Mouse (Mus musculus): Measurements from ENCODE around the gene Psmc6. TPM values are rescaled to one million over a fixed set of nuclear protein-coding genes. Genes with fewer than 3 reads are reported as not detected.

The Psmc6 gene
- 247 TPM in 2 replicates for polyA plus RNA-seq (2014; fragmentation: Nextera tagmentation; extraction: Ambion mirVana)

DNA sequence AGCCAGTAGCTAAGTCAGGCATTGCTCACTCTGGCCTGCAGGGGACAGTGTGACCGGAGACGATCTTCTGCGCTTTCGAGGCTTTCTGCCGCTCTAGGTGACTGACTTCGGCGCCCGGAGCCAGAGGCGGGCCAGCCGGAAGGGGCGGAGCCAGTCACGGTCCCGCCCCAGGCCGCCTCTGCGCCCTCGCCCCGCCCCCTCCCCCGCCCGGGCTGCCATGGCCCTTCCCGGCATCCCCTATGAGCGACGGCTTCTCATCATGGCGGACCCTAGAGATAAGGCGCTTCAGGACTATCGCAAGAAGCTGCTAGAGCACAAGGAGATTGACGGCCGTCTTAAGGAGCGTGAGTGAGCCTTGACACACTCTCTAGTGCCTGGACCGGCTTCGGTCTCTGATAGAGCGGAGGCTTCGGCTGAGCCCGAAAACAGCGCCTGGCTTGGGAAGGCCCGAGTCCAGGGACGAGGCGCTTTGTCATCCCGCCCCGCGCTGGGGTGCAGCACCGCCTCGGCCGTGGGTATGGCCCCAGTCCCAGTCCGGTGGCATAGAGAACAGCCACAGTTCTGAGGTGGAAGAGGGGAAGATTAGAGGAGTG is at the start of gene Psmc6:
Psmc6 (plus strand) TSS at position 200 of the 593 bp plus-strand sequence.
- ATAC-seq (ENCODE audit: insufficient read depth, low FRiP score, low TSS enrichment) (peak; percentile 95), DNase-seq (ENCODE audit: low spot score) (peak; percentile 95)
- WGBS = under 1% methylated on average over 44 of the region's 44 CpGs
- Histone ChIP-seq H3K9me3 (ENCODE audit: control insufficient read depth, low read length) (no peaks in the 10 kb centered on the region), H3K36me3 (ENCODE audit: control insufficient read depth, insufficient read depth, low read length) (peaks cover 5% of the 10 kb centered on the region; the same call in 1 of the 2 replicates), H3K4me1 (ENCODE audit: control insufficient read depth, insufficient read depth, low read length) (no peaks in the 10 kb centered on the region; the same call in 1 of the 2 replicates), H3K27ac (ENCODE audit: low read depth, low read length) (peak within 1 kb of the TSS; percentile 85), H3K27me3 (ENCODE audit: control insufficient read depth, insufficient read depth, low read length) (no peaks in the 10 kb centered on the region), H3K4me2 (ENCODE audit: low read depth) (peak within 1 kb of the TSS; percentile 62), H3K9ac (ENCODE audit: low read length) (peak within 1 kb of the TSS; percentile 97), H3K4me3 (ENCODE audit: low read depth, low read length) (peak within 1 kb of the TSS; percentile 95)

DNA sequence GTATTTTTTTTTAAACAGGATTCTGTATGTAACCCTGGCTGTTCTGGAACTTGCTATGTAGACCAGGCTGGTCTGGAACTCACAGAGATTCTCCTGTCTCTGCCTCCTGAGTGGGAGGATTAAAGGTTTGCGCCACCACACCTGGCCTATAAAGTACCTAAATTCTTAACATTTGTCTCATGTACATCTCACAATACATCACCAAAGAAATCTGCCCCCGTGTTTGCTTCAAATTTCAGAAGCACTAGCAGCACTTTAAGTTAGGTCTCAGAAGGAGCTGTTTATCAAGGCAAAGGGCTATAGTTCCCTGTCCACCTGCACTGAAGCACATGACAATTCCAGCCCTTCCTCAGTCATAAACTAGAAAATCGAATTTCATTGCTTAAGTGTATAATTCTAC is 47.5 kb upstream of the Psmc6 start:
- Histone ChIP-seq H3K9ac (ENCODE audit: low read length) (no peak overlapping the region), H3K4me1 (ENCODE audit: control insufficient read depth, insufficient read depth, low read length) (no peaks in the 10 kb centered on the region), H3K36me3 (ENCODE audit: control insufficient read depth, insufficient read depth, low read length) (no peaks in the 10 kb centered on the region), H3K27me3 (ENCODE audit: control insufficient read depth, insufficient read depth, low read length) (no peaks in the 10 kb centered on the region), H3K4me3 (ENCODE audit: low read depth, low read length) (no peak overlapping the region), H3K4me2 (ENCODE audit: low read depth) (no peak overlapping the region), H3K9me3 (ENCODE audit: control insufficient read depth, low read length) (no peaks in the 10 kb centered on the region), H3K27ac (ENCODE audit: low read depth, low read length) (no peak overlapping the region)
- ATAC-seq (ENCODE audit: insufficient read depth, low FRiP score, low TSS enrichment) (no peak), DNase-seq (ENCODE audit: low spot score) (no peak)
- 88% methylated on average over 3 of the region's 3 CpGs for WGBS

DNA sequence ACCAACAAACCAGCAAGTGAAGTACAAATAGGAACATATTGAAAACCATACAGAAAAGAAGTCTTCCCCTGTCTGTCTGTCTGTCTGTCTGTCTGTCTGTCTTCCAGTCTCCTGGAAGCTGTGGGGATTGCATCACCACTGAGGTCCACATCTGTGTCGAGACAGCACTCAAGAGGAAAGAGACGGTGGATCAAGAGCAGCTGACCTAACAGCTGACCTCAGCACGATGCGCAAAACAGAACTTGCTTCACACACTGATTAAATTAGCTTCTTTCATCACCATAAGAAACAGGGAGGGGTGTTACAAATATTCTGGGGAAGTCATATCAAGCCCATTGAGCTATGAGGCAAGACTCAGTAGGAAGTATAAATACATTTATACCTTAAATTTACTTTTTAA is 38.0 kb upstream of the Psmc6 start:
- DNase-seq (ENCODE audit: low spot score) (no peak), ATAC-seq (ENCODE audit: insufficient read depth, low FRiP score, low TSS enrichment) (no peak)
- H3K36me3 ChIP-seq (ENCODE audit: control insufficient read depth, insufficient read depth, low read length) = no peaks in the 10 kb centered on the region
- H3K27ac ChIP-seq (ENCODE audit: low read depth, low read length) = no peak overlapping the region
- H3K9me3 ChIP-seq (ENCODE audit: control insufficient read depth, low read length) = no peaks in the 10 kb centered on the region
- H3K4me2 ChIP-seq (ENCODE audit: low read depth) = no peak overlapping the region
- H3K27me3 ChIP-seq (ENCODE audit: control insufficient read depth, insufficient read depth, low read length) = no peaks in the 10 kb centered on the region
- H3K4me3 ChIP-seq (ENCODE audit: low read depth, low read length) = no peak overlapping the region
- H3K4me1 ChIP-seq (ENCODE audit: control insufficient read depth, insufficient read depth, low read length) = no peaks in the 10 kb centered on the region
- WGBS = 85% methylated on average over 4 of the region's 4 CpGs
- no peak overlapping the region for H3K9ac ChIP-seq (ENCODE audit: low read length)

DNA sequence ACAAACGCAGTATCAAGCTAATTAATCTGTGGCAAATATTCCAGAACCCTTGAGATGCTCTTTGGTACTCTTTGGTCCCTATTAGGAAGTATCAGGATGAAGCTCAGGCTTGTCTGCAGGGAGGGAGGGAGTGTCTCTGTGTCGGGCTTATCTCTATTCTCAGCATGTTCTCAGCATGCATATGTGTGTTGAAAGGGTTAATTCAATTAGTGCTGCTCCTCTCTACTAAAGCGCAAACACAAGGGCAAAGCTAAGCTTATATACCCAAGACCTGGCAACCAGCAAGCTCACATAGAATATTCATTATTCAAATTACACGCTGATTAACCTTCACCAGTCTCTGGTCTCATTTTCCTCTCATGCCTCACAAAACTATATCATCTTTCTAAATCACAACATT is 25.6 kb upstream of the Psmc6 start:
- Histone ChIP-seq H3K9me3 (ENCODE audit: control insufficient read depth, low read length) (no peaks in the 10 kb centered on the region), H3K4me1 (ENCODE audit: control insufficient read depth, insufficient read depth, low read length) (no peaks in the 10 kb centered on the region), H3K36me3 (ENCODE audit: control insufficient read depth, insufficient read depth, low read length) (peaks cover 4% of the 10 kb centered on the region), H3K27me3 (ENCODE audit: control insufficient read depth, insufficient read depth, low read length) (no peaks in the 10 kb centered on the region), H3K27ac (ENCODE audit: low read depth, low read length) (no peak overlapping the region), H3K9ac (ENCODE audit: low read length) (no peak overlapping the region), H3K4me2 (ENCODE audit: low read depth) (no peak overlapping the region), H3K4me3 (ENCODE audit: low read depth, low read length) (no peak overlapping the region)
- WGBS = 71% methylated on average over 4 of the region's 4 CpGs
- ATAC-seq (ENCODE audit: insufficient read depth, low FRiP score, low TSS enrichment) (peak; percentile 58; the same call in 1 of the 2 replicates), DNase-seq (ENCODE audit: low spot score) (no peak)

DNA sequence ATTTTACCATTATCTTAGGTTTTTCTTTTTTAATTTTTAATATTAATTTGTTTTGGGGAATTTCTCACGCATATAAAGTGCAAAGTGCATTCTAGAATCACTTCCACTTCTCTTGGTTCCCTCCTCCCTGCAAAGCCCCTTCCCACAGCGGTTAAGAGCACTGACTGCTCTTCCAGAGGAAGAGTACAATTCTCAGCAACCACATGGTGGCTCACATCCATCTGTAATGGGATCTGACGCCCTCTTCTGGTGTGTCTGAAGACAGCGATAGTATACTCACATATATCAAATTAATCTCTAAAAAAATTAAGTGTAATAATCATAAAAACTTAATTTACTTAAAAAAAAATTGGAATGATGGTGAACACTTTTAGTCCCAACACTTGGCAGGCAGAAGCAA is 25.2 kb upstream of the Psmc6 start:
- no peak overlapping the region for H3K4me3 ChIP-seq (ENCODE audit: low read depth, low read length)
- H3K27ac ChIP-seq (ENCODE audit: low read depth, low read length) = no peak overlapping the region
- ATAC-seq (ENCODE audit: insufficient read depth, low FRiP score, low TSS enrichment) (0 out of 2 replicates have a peak, but pooled peaks have one; percentile 41), DNase-seq (ENCODE audit: low spot score) (no peak)
- no peaks in the 10 kb centered on the region for H3K27me3 ChIP-seq (ENCODE audit: control insufficient read depth, insufficient read depth, low read length)
- H3K4me2 ChIP-seq (ENCODE audit: low read depth) = no peak overlapping the region
- H3K4me1 ChIP-seq (ENCODE audit: control insufficient read depth, insufficient read depth, low read length) = no peaks in the 10 kb centered on the region
- H3K9ac ChIP-seq (ENCODE audit: low read length) = no peak overlapping the region
- H3K36me3 ChIP-seq (ENCODE audit: control insufficient read depth, insufficient read depth, low read length) = peaks cover 4% of the 10 kb centered on the region
- H3K9me3 ChIP-seq (ENCODE audit: control insufficient read depth, low read length) = no peaks in the 10 kb centered on the region
- 76% methylated on average over 4 of the region's 4 CpGs for WGBS

DNA sequence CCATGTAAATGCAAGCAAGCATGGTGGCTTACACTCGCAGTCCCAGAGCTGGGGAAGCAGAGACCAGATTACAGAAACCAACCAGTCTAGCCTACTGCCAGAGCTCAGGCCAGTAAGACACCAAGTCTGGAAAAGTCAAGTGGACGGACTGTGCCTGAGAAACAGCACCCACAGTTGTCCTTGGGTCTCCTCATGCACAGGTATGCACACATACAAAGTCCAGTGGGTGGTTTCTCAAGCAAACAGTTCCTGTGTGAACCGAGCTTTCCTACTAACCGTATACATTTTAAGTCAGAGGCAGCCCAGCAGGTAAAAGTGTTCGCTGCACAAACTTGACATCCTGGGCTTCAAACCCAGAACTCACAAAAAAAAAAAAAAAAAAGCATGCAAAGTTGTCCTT is 23.7 kb upstream of the Psmc6 start:
- Histone ChIP-seq H3K9ac (ENCODE audit: low read length) (no peak overlapping the region), H3K27ac (ENCODE audit: low read depth, low read length) (no peak overlapping the region), H3K4me2 (ENCODE audit: low read depth) (no peak overlapping the region), H3K4me3 (ENCODE audit: low read depth, low read length) (no peak overlapping the region), H3K4me1 (ENCODE audit: control insufficient read depth, insufficient read depth, low read length) (no peaks in the 10 kb centered on the region), H3K27me3 (ENCODE audit: control insufficient read depth, insufficient read depth, low read length) (no peaks in the 10 kb centered on the region), H3K36me3 (ENCODE audit: control insufficient read depth, insufficient read depth, low read length) (no peaks in the 10 kb centered on the region), H3K9me3 (ENCODE audit: control insufficient read depth, low read length) (no peaks in the 10 kb centered on the region)
- ATAC-seq (ENCODE audit: insufficient read depth, low FRiP score, low TSS enrichment) (no peak), DNase-seq (ENCODE audit: low spot score) (no peak)
- WGBS = 94% methylated on average over 5 of the region's 5 CpGs

DNA sequence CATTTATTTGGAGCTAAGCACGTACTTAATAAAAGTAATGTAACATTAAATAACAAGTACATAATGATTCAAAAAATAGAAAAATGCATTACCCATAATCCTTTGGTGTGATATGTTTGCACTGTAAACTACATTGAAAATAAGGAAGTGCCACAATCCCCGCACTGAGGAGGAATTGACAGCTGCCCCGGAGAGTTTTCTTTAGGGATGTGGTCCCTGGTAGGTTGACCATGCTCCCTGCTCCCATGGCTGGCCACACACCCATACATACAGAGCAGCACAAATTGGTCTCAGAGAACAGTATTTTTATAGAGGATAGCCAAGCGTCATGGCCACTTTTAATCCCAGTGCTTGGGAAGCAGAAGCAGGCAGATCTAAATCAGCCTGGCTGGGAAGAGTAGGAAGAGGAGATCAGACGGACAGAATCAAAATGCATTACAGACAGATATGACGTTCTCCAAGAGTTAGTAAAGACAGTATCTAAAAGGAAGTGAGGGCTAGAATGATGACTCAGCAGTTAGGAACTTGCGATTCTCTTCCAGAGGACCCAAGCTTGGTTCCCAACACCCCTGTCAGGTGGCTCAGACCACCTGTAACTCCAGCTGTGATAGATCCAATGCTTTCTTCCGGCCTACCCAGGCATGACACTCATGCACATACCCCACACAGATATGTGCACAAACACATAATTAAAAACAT is 21.8 kb upstream of the Psmc6 start:
- Histone ChIP-seq H3K9me3 (ENCODE audit: control insufficient read depth, low read length) (no peaks in the 10 kb centered on the region), H3K27me3 (ENCODE audit: control insufficient read depth, insufficient read depth, low read length) (no peaks in the 10 kb centered on the region), H3K4me3 (ENCODE audit: low read depth, low read length) (no peak overlapping the region), H3K27ac (ENCODE audit: low read depth, low read length) (no peak overlapping the region), H3K9ac (ENCODE audit: low read length) (no peak overlapping the region), H3K4me1 (ENCODE audit: control insufficient read depth, insufficient read depth, low read length) (no peaks in the 10 kb centered on the region), H3K4me2 (ENCODE audit: low read depth) (no peak overlapping the region), H3K36me3 (ENCODE audit: control insufficient read depth, insufficient read depth, low read length) (no peaks in the 10 kb centered on the region)
- DNase-seq (ENCODE audit: low spot score) = no peak
- WGBS = 90% methylated on average over 8 of the region's 8 CpGs
- no peak for ATAC-seq (ENCODE audit: insufficient read depth, low FRiP score, low TSS enrichment)

DNA sequence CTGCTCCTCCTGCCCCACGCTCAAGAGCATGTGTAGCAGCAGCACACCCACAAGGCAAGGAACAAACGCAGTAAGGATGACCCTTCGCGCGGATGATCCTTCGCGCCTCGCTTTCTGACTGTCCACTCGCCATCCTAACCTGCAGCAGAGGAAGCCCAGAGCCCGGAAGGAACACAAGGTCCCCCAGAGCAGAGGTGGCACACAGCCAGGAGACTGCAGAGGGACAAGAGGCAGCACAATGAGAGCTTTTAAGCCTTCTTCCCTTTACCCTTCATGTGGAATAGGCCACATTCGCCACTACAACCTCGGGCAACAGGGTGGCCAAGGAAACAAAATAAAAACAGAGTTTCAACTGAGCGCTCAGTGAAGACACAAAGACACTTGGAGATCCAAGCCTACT is 19.9 kb upstream of the Psmc6 start:
- H3K4me2 ChIP-seq (ENCODE audit: low read depth) = no peak overlapping the region
- no peaks in the 10 kb centered on the region for H3K9me3 ChIP-seq (ENCODE audit: control insufficient read depth, low read length)
- H3K4me1 ChIP-seq (ENCODE audit: control insufficient read depth, insufficient read depth, low read length) = no peaks in the 10 kb centered on the region
- 94% methylated on average over 13 of the region's 13 CpGs for WGBS
- H3K27ac ChIP-seq (ENCODE audit: low read depth, low read length) = no peak overlapping the region
- no peaks in the 10 kb centered on the region for H3K27me3 ChIP-seq (ENCODE audit: control insufficient read depth, insufficient read depth, low read length)
- ATAC-seq (ENCODE audit: insufficient read depth, low FRiP score, low TSS enrichment) = no peak
- no peaks in the 10 kb centered on the region for H3K36me3 ChIP-seq (ENCODE audit: control insufficient read depth, insufficient read depth, low read length)
- DNase-seq (ENCODE audit: low spot score) = peak; percentile 12
- H3K4me3 ChIP-seq (ENCODE audit: low read depth, low read length) = no peak overlapping the region
- H3K9ac ChIP-seq (ENCODE audit: low read length) = no peak overlapping the region

DNA sequence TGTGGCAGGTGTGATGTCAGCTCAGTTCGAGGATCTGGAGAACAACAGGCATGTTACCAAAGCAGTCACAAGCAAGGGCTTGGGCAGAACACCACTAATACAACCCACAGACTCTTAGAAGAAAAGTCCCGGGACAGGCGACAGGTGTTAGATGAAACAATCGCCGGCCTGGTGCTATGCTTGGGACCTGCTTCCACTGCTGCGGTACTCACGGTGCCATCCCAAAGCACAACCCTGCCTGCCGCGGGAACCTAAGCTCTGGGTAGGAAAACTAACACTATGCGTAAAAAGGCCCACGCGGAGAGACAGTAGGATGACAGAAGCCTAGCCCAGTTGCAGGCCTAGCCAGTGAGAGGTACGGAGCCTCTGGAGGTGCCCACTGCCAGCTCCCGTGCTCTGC is 19.5 kb upstream of the Psmc6 start:
- no peak for DNase-seq (ENCODE audit: low spot score)

More for the DNA sequence above, 19.5 kb upstream of the Psmc6 start:
- ATAC-seq (ENCODE audit: insufficient read depth, low FRiP score, low TSS enrichment) = no peak
- no peak overlapping the region for H3K4me3 ChIP-seq (ENCODE audit: low read depth, low read length)
- H3K9me3 ChIP-seq (ENCODE audit: control insufficient read depth, low read length) = no peaks in the 10 kb centered on the region
- H3K36me3 ChIP-seq (ENCODE audit: control insufficient read depth, insufficient read depth, low read length) = no peaks in the 10 kb centered on the region
- no peaks in the 10 kb centered on the region for H3K27me3 ChIP-seq (ENCODE audit: control insufficient read depth, insufficient read depth, low read length)
- no peak overlapping the region for H3K4me2 ChIP-seq (ENCODE audit: low read depth)
- 92% methylated on average over 14 of the region's 14 CpGs for whole genome bisulfite sequencing
- H3K27ac ChIP-seq (ENCODE audit: low read depth, low read length) = no peak overlapping the region
- no peaks in the 10 kb centered on the region for H3K4me1 ChIP-seq (ENCODE audit: control insufficient read depth, insufficient read depth, low read length)
- H3K9ac ChIP-seq (ENCODE audit: low read length) = no peak overlapping the region

All from neural tube, embryonic 11.5 days (tissue).